Mouse (Mus musculus): ENCODE measurements around the gene Itgax.
"Not testable (repeated sequence)": the region's sequence is repeated elsewhere in the genome, so short reads cannot be mapped to it uniquely, and the experiment has no call there.

The Itgax gene

GRCm38 (mm10) chr7:128158688-128159354 lies 29.5 kb downstream of the Itgax start:
- not testable (repeated sequence) for DNase-seq (ENCODE audit: low read depth, low spot score)

GRCm38 (mm10) chr7:128164001-128164400 lies 34.7 kb downstream of the Itgax start:
- no peak for DNase-seq (ENCODE audit: low read depth, low spot score)

- no peak for DNase-seq (ENCODE audit: low read depth, low spot score)
Measured at GRCm38 (mm10) chr7:128166391-128166790, 37.0 kb downstream of the Itgax start.

GRCm38 (mm10) chr7:128169996-128170395 lies 40.6 kb downstream of the Itgax start:
- DNase-seq (ENCODE audit: low read depth, low spot score) = no peak

- no peak for DNase-seq (ENCODE audit: low read depth, low spot score)
Measured at GRCm38 (mm10) chr7:128178385-128178784, 49.0 kb downstream of the Itgax start.

- no peak for DNase-seq (ENCODE audit: low read depth, low spot score)
Measured at GRCm38 (mm10) chr7:128180126-128180525, 50.8 kb downstream of the Itgax start.

- DNase-seq (ENCODE audit: low read depth, low spot score) = no peak
Measured at GRCm38 (mm10) chr7:128180546-128180945, 51.2 kb downstream of the Itgax start.

- no peak for DNase-seq (ENCODE audit: low read depth, low spot score)
Measured at GRCm38 (mm10) chr7:128181691-128182090, 52.3 kb downstream of the Itgax start.
